In the genomic region with DNA sequence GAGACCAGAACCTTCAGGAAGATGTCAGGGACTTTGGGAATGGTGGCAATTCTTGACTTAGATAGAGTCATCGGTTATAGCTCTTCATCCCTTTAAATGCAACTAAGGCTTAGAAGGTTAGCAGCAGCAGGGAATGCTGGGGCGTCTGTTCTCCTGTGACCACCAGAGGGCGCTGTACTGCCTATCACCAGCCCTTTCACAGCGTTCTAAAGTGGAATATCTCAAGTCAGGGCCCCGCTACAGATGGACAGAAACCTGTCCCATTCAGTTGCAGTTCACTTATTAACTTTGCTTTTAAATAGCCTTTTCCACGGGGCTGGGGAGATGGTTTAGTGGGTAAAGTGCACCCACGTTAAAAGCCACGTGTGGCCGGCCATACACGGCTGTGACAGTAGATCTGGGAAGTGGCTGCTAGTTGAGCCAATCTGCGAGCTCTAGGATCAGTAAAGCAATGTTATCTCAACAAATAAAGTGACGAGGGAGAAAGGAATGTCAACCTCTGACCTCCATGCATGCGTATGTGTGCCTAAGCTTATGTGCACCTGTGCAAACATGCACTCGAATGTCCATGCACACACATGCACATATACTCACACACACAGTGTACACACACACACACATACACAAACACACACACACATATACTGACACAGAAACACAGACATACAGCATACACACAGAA, we compare ENCODE assay signal across 8 mouse cellular contexts.
DNase-seq lines count a peak whose midpoint lies in the region; ATAC-seq and TF ChIP-seq lines count a peak whose summit lies in the region.

No protein-coding gene starts in this region.

- 39% methylated on average over 14 of the region's 14 CpGs for WGBS in liver, postnatal 0 days (ENCODE audit: insufficient replicate concordance)

- H3K4me1 ChIP-seq in ES-E14 (ENCODE audit: control insufficient read depth in 2 of 2, insufficient read depth in 2 of 2, low read length in 2 of 2, poor library complexity in 1 of 2): no peaks in the 10 kb centered on the region
- H3K4me1 ChIP-seq in liver, postnatal 0 days (ENCODE audit: insufficient read depth): no peaks in the 10 kb centered on the region

- H3K9me3 ChIP-seq in ES-E14 (ENCODE audit: control insufficient read depth, insufficient read depth, low read depth, low read length): no peaks in the 10 kb centered on the region
- H3K9me3 ChIP-seq in liver, postnatal 0 days (ENCODE audit: low read length): no peaks in the 10 kb centered on the region

- no peak overlapping the region for H3K9ac ChIP-seq in ES-E14 (ENCODE audit: insufficient read depth, low read depth, low read length, poor library complexity, severe bottlenecking)
- H3K9ac ChIP-seq in liver, postnatal 0 days (replicated peaks): no peak overlapping the region

- no peaks in the 10 kb centered on the region for H3K27me3 ChIP-seq in liver, postnatal 0 days (ENCODE audit: insufficient read depth, low read length)

- ATAC-seq in liver, postnatal 0 days: peak; percentile 90

- H3K36me3 ChIP-seq in ES-E14 (ENCODE audit: control insufficient read depth, insufficient read depth, low read length, poor library complexity, severe bottlenecking): no peaks in the 10 kb centered on the region
- no peaks in the 10 kb centered on the region for H3K36me3 ChIP-seq in liver, postnatal 0 days (replicated peaks; ENCODE audit: insufficient read depth, low read length)

- DNase-seq in 416B (ENCODE audit: low read depth) (peak; percentile 68), ES-E14 (ENCODE audit: low read depth, low spot score) (peak; percentile 52)
- peak; percentile 70 for DNase-seq in cerebellum, adult 11 months
- peak; percentile 70 to 71 for DNase-seq in frontal cortex, postnatal 25 days (ENCODE audit: low spot score in 2 of 2)
- peak; percentile 78 to 82 for DNase-seq in kidney, postnatal 4 days
- DNase-seq in liver, postnatal 0 days: peak; percentile 66
- peak; percentile 79 for DNase-seq in right cerebral cortex, adult 18-20 months
- DNase-seq in urinary bladder, postnatal 4 days (ENCODE audit: low spot score in 2 of 2): no peak

- no peak overlapping the region for H3K4me3 ChIP-seq in ES-E14 (ENCODE audit: insufficient read depth in 1 of 2, low read depth in 1 of 2, low read length in 2 of 2, poor library complexity in 1 of 2, severe bottlenecking in 1 of 2)
- no peak overlapping the region for H3K4me3 ChIP-seq in liver, postnatal 0 days (ENCODE audit: low read depth, low read length)

- no peak overlapping the region for H3K27ac ChIP-seq in ES-E14 (ENCODE audit: insufficient read depth, low read depth, low read length, poor library complexity, severe bottlenecking)
- H3K27ac ChIP-seq in liver, postnatal 0 days (ENCODE audit: low read depth): no peak overlapping the region

- in situ Hi-C loops in ES-E14 (cut with MboI; ENCODE audit: low sequenced_read_pairs in 2 of 2, unreplicated experiment in 2 of 2): no loop called here

- TF ChIP-seq EP300 in liver, postnatal 0 days (IDR thresholded peaks at IDR 0.05; ENCODE audit: low read depth): no peak

- no peak overlapping the region for H3K4me2 ChIP-seq in liver, postnatal 0 days (ENCODE audit: low read depth, low read length)

- peak; percentile 85 for TF ChIP-seq CTCF in liver, postnatal 0 days (IDR thresholded peaks at IDR 0.05; ENCODE audit: low read depth)

TF ChIP-seq in ES-E14, 5 proteins besides CTCF, POLR2A, EP300 and RAD21:
- TF ChIP-seq ZNF384 (IDR thresholded peaks at IDR 0.05; ENCODE audit: low read depth, low read length): no peak
- no peak for TF ChIP-seq HCFC1 (IDR thresholded peaks at IDR 0.05; ENCODE audit: borderline replicate concordance, insufficient read depth, low read length)

Comparison
In these comparisons a context has a peak if more than half of its experiments do, and no peak if none do; other contexts are left out.
1. DNase-seq: peak in 416B (single experiment), ES-E14 (single experiment), cerebellum, adult 11 months (single experiment), frontal cortex, postnatal 25 days (2 of 2), kidney, postnatal 4 days (2 of 2), liver, postnatal 0 days (single experiment) and right cerebral cortex, adult 18-20 months (single experiment); none in urinary bladder, postnatal 4 days (0 of 2).